Mouse (Mus musculus) liver, postnatal 0 days (tissue): ENCODE results near the gene Gatb.

Experiments
- CTCF ChIP-seq: sonication (generic); IDR thresholded peaks from 2 replicates; pipeline ENCODE4 v1.5.1; 2016; ENCODE audit warnings: antibody characterized with exemption, low read depth
- EP300 ChIP-seq: IDR thresholded peaks from 2 replicates; pipeline ENCODE4 v1.6.1; 2016; ENCODE audit warnings: antibody characterized with exemption, low read depth, mild to moderate bottlenecking

GRCm38 (mm10) chr3:85535621-85536520 lies 38.0 kb upstream of the Gatb start:
- TF ChIP-seq CTCF (no peak), EP300 (no peak)
